Mouse (Mus musculus): ENCODE results near the gene Atp8b4. TPM values are rescaled to one million over a fixed set of nuclear protein-coding genes. Genes with fewer than 3 reads are reported as not detected.

The Atp8b4 gene
- polyA plus RNA-seq, 1 experiment from 2014 or later = 0.38 TPM

DNA sequence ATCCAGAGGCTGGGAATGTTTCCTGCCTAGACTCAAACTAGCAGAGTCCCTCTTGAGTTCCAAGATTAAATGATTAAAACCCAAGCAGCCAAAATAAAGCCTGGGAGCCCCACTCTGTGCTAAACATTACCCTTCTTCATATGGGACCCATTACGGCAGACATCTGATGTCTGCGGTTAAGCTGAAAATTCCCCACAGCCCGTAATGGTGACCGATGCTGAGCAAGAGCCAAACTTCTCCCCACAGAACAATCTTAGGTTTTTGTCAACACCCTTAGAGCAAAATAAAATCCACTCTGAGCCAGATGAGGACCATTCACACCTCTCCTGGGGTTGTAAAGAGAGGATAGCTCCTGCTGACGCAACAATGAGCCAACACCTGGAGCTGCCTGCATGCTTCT, 120.2 kb downstream of the Atp8b4 start:
- no peak overlapping the region for H3K4me3 ChIP-seq (ENCODE audit: low read depth, low read length)
- H3K9me3 ChIP-seq (ENCODE audit: control insufficient read depth, low read length) = no peaks in the 10 kb centered on the region
- no peak for ATAC-seq (replicated peaks; ENCODE audit: low FRiP score, low TSS enrichment, low read depth)
- no peaks in the 10 kb centered on the region for H3K4me1 ChIP-seq (replicated peaks; ENCODE audit: control insufficient read depth, insufficient read depth, low read length)
- H3K36me3 ChIP-seq (ENCODE audit: control insufficient read depth, insufficient read depth, low read length) = no peaks in the 10 kb centered on the region
- H3K4me2 ChIP-seq (ENCODE audit: low read length) = no peak overlapping the region
- H3K27me3 ChIP-seq (replicated peaks; ENCODE audit: control insufficient read depth, insufficient read depth, low read length) = no peaks in the 10 kb centered on the region
- no peak overlapping the region for H3K27ac ChIP-seq (ENCODE audit: low read depth)
- no peak for DNase-seq (ENCODE audit: low spot score)
- 92% methylated on average over 5 of the region's 5 CpGs for WGBS
- no peak overlapping the region for H3K9ac ChIP-seq (ENCODE audit: low read length)

DNA sequence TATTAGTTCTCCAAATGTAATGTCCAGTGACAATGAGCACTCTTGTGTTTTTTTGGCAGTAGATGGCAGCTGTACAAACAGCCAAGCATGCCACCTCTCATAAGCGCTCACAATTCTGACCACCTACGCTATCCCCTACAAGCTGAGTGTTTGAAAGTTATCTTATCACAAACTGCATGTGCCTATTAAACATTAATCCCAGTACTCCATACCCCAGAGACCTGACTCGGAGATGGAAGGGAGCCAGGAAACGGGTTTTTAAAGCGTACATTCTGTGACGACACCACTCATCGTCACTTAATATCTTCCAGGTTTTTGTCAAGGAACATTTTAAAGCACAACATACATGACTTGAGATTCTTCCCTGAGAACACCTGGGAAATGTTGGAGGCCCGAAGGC, 128.8 kb downstream of the Atp8b4 start:
- Histone ChIP-seq H3K27ac (ENCODE audit: low read depth) (no peak overlapping the region), H3K9me3 (ENCODE audit: control insufficient read depth, low read length) (no peaks in the 10 kb centered on the region), H3K9ac (ENCODE audit: low read length) (no peak overlapping the region), H3K4me2 (ENCODE audit: low read length) (no peak overlapping the region), H3K36me3 (ENCODE audit: control insufficient read depth, insufficient read depth, low read length) (no peaks in the 10 kb centered on the region), H3K27me3 (replicated peaks; ENCODE audit: control insufficient read depth, insufficient read depth, low read length) (no peaks in the 10 kb centered on the region), H3K4me3 (ENCODE audit: low read depth, low read length) (no peak overlapping the region), H3K4me1 (replicated peaks; ENCODE audit: control insufficient read depth, insufficient read depth, low read length) (no peaks in the 10 kb centered on the region)
- WGBS = 64% methylated on average over 8 of the region's 8 CpGs
- ATAC-seq (replicated peaks; ENCODE audit: low FRiP score, low TSS enrichment, low read depth) (no peak; the same call in 1 of the 2 replicates), DNase-seq (ENCODE audit: low spot score) (no peak)

DNA sequence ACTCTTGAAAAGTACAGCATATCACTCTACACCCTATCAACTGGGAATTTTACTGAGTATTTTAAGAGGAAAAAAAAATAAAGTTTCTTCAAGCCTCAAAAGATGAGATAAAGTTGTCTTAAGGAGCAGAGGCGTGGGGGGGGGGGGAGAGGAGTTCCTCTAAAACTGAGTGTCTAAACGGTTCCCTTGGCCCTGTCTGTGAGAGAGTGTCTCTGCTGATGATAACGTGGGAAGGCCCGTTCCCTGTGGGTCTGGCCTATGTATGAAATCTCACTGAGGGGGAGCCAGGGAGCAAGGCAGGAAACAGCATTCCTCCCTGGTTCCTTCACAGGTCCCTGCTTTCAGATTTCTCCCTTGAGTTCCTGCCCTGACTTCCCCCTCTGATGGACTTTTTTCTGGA, 130.7 kb downstream of the Atp8b4 start:
- DNase-seq (ENCODE audit: low spot score) (no peak), ATAC-seq (replicated peaks; ENCODE audit: low FRiP score, low TSS enrichment, low read depth) (no peak)
- WGBS = 40% methylated on average over 4 of the region's 4 CpGs
- Histone ChIP-seq H3K4me2 (ENCODE audit: low read length) (no peak overlapping the region), H3K27ac (ENCODE audit: low read depth) (no peak overlapping the region), H3K4me1 (replicated peaks; ENCODE audit: control insufficient read depth, insufficient read depth, low read length) (no peaks in the 10 kb centered on the region), H3K4me3 (ENCODE audit: low read depth, low read length) (no peak overlapping the region), H3K9me3 (ENCODE audit: control insufficient read depth, low read length) (no peaks in the 10 kb centered on the region), H3K27me3 (replicated peaks; ENCODE audit: control insufficient read depth, insufficient read depth, low read length) (no peaks in the 10 kb centered on the region), H3K36me3 (ENCODE audit: control insufficient read depth, insufficient read depth, low read length) (no peaks in the 10 kb centered on the region), H3K9ac (ENCODE audit: low read length) (no peak overlapping the region)

DNA sequence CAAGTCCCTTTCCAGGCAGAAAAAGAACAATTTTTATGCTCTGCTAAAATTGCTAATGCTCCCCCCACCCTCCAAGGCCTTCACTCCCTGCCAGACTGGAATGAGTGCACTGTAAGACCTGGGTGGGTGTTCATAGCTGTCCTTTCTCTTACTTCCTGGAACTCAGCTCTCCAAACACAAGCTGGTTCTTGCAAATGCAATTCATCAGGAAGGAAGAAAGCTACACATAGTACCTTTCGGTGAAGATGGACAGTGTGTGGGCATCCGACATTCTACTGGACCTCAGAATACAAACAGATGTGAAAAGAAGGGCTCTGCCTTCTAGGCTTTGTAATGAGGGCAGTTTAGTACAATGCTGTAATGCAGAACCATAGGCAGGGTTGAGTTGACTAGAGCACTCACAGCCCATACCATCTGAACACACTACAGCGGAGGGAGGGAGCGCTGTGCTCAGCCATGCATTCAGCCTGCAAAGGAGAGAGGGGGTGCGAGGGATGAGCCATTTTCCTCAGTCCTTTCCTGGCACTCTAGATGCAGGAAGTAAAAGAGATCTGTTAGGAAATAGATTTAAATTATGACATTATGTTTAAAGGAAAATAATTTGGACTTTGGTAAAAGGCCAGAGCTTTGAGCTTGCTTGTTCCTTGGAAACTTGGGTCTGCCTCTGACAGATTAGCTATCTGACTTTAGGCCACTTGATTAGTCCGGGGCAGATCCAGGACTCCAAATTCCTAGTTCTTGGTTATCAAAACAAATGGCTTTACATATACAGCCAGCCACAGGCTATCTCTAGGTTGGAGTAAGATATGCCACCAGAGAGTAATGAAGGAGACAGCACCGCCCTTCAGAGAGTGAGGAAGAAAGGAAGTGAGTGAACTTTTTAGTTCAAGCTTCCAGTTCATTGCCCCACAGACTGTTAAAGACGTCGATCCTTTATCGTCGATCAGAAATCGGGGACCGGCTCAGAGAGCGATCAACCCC, 136.4 kb downstream of the Atp8b4 start:
- H3K36me3 ChIP-seq (ENCODE audit: control insufficient read depth, insufficient read depth, low read length) = no peaks in the 10 kb centered on the region
- no peak overlapping the region for H3K27ac ChIP-seq (ENCODE audit: low read depth)
- no peak for ATAC-seq (replicated peaks; ENCODE audit: low FRiP score, low TSS enrichment, low read depth)
- no peaks in the 10 kb centered on the region for H3K27me3 ChIP-seq (replicated peaks; ENCODE audit: control insufficient read depth, insufficient read depth, low read length)
- no peak for DNase-seq (ENCODE audit: low spot score)
- WGBS = 82% methylated on average over 14 of the region's 14 CpGs
- no peak overlapping the region for H3K4me3 ChIP-seq (ENCODE audit: low read depth, low read length)
- no peaks in the 10 kb centered on the region for H3K9me3 ChIP-seq (ENCODE audit: control insufficient read depth, low read length)
- H3K9ac ChIP-seq (ENCODE audit: low read length) = no peak overlapping the region
- H3K4me1 ChIP-seq (replicated peaks; ENCODE audit: control insufficient read depth, insufficient read depth, low read length) = 0 out of 2 replicates have a peak, but pooled peaks cover 4% of the 10 kb centered on the region
- no peak overlapping the region for H3K4me2 ChIP-seq (ENCODE audit: low read length)

DNA sequence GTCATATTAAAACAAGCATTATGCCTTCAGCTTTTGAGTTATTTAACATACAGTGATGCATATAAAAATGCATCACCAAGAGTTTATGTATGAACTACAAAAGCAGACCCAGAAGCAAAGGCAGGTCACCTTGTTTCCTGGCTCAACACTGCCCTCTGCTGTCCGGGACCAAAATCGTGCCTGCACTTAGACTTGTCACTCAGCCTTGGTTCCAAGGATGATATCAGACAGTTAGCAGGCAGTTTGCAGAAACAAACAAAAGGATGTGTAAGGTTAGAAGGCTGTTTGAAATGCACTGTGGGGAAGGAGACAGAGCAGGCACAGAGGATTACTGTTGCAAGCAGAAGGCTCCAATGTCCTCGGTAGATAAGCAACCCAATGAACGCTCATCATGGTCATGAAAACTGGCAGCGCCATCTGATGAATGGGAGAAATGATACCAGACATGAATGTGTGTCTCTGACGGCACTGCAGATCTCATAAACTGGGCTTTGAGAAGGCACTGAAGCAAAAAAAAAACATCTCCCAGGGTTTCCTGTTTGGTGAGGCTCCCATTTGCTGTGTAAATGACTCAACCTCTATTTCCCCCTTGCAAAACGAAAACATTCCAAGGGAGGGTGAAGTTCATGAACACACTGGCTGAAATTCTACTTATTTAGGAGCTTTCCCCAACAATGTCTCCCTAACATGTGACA, 137.3 kb downstream of the Atp8b4 start:
- Histone ChIP-seq H3K4me1 (replicated peaks; ENCODE audit: control insufficient read depth, insufficient read depth, low read length) (0 out of 2 replicates have a peak, but pooled peaks cover 4% of the 10 kb centered on the region), H3K9ac (ENCODE audit: low read length) (no peak overlapping the region), H3K4me2 (ENCODE audit: low read length) (no peak overlapping the region), H3K9me3 (ENCODE audit: control insufficient read depth, low read length) (no peaks in the 10 kb centered on the region), H3K4me3 (ENCODE audit: low read depth, low read length) (no peak overlapping the region), H3K27me3 (replicated peaks; ENCODE audit: control insufficient read depth, insufficient read depth, low read length) (no peaks in the 10 kb centered on the region), H3K36me3 (ENCODE audit: control insufficient read depth, insufficient read depth, low read length) (no peaks in the 10 kb centered on the region), H3K27ac (ENCODE audit: low read depth) (no peak overlapping the region)
- DNase-seq (ENCODE audit: low spot score) (peak; percentile 90), ATAC-seq (replicated peaks; ENCODE audit: low FRiP score, low TSS enrichment, low read depth) (no peak)
- WGBS = 47% methylated on average over 7 of the region's 7 CpGs

DNA sequence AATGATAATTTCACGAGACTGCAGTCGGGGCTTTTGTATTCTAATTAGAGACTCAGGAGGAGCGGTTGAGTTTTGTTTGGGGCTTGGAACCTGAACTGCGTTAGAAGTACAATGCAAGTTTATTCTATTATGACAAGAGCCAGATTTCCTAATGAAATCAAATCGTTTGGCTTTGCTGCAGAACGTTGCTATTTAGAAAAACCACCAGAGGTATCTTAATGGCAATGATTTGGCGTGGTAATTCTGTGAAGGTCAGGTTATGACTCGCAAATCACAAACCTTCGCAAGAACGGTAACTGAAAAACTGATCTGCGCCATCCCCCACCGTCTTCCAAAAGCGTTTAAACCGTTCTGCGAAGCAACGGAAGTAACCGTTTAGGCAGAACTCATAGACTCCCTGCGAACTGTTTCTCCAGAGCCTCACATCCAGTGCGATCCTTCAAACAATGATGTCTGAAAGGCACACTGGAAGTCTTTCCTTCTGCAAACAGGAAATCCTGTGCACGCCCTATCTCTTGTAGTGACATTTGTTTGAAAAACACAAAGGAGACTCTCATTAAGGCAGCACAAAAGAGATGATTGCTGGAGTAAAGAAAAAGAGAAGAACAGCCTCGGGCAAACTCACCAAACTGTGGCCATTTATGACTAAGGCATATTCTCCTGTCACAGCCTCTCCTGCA, 139.2 kb downstream of the Atp8b4 start:
- Histone ChIP-seq H3K9ac (ENCODE audit: low read length) (no peak overlapping the region), H3K4me1 (replicated peaks; ENCODE audit: control insufficient read depth, insufficient read depth, low read length) (0 out of 2 replicates have a peak, but pooled peaks cover 4% of the 10 kb centered on the region), H3K9me3 (ENCODE audit: control insufficient read depth, low read length) (no peaks in the 10 kb centered on the region), H3K27ac (ENCODE audit: low read depth) (peak overlapping the region; percentile 52; the same call in 1 of the 2 replicates), H3K27me3 (replicated peaks; ENCODE audit: control insufficient read depth, insufficient read depth, low read length) (no peaks in the 10 kb centered on the region), H3K36me3 (ENCODE audit: control insufficient read depth, insufficient read depth, low read length) (no peaks in the 10 kb centered on the region), H3K4me3 (ENCODE audit: low read depth, low read length) (no peak overlapping the region), H3K4me2 (ENCODE audit: low read length) (peak overlapping the region; percentile 13; the same call in 1 of the 2 replicates)
- DNase-seq (ENCODE audit: low spot score) = no peak
- WGBS = 45% methylated on average over 21 of the region's 21 CpGs
- no peak for ATAC-seq (replicated peaks; ENCODE audit: low FRiP score, low TSS enrichment, low read depth)

DNA sequence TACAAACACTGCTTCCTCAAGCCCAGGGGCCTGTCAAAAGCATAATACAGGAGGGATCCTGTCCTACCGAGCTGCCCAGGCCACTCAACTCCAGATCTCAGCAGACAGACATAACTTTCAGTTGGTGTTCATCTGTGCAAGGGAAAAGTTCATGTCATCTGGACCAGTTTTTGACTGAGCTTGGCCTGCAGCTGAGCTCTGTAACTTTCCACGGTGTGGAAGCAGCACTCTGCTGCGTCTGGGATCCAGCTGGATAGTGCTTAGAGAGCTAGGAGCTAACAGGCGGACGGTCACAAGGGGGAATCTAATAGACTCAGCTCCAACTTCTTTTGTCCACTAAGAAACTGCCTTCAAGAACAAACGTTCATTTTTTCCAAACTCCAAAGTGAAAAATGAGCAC, 139.8 kb downstream of the Atp8b4 start:
- Histone ChIP-seq H3K9ac (ENCODE audit: low read length) (no peak overlapping the region), H3K36me3 (ENCODE audit: control insufficient read depth, insufficient read depth, low read length) (no peaks in the 10 kb centered on the region), H3K27me3 (replicated peaks; ENCODE audit: control insufficient read depth, insufficient read depth, low read length) (no peaks in the 10 kb centered on the region), H3K9me3 (ENCODE audit: control insufficient read depth, low read length) (no peaks in the 10 kb centered on the region), H3K4me1 (replicated peaks; ENCODE audit: control insufficient read depth, insufficient read depth, low read length) (0 out of 2 replicates have a peak, but pooled peaks cover 4% of the 10 kb centered on the region), H3K4me3 (ENCODE audit: low read depth, low read length) (no peak overlapping the region), H3K27ac (ENCODE audit: low read depth) (peak overlapping the region; percentile 52; the same call in 1 of the 2 replicates), H3K4me2 (ENCODE audit: low read length) (peak overlapping the region; percentile 13; the same call in 1 of the 2 replicates)
- WGBS = 38% methylated on average over 6 of the region's 6 CpGs
- DNase-seq (ENCODE audit: low spot score) (no peak), ATAC-seq (replicated peaks; ENCODE audit: low FRiP score, low TSS enrichment, low read depth) (no peak)

DNA sequence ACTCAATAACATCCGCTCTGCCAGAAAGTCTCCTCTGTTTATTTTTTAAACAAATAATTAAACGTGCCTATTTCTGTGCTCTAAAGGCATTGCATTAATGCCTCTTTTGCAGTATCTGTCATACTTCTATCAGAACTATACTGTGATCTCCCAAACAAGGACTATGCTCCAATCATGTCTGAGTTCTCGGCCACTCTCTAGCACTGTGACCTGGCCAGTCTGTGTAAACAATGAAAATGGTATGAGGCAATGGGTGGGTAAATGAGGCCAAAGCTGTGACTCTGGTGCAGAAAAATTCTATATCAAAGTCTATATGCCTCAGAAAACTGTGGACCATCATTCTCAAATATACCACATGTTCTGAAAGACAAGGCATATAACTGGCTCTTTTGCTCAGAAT, 140.5 kb downstream of the Atp8b4 start:
- no peak overlapping the region for H3K4me2 ChIP-seq (ENCODE audit: low read length)
- H3K4me3 ChIP-seq (ENCODE audit: low read depth, low read length) = no peak overlapping the region
- H3K9ac ChIP-seq (ENCODE audit: low read length) = no peak overlapping the region
- H3K27ac ChIP-seq (ENCODE audit: low read depth) = no peak overlapping the region
- DNase-seq (ENCODE audit: low spot score) = no peak
- 67% methylated on average over 3 of the region's 3 CpGs for WGBS
- no peaks in the 10 kb centered on the region for H3K9me3 ChIP-seq (ENCODE audit: control insufficient read depth, low read length)
- no peaks in the 10 kb centered on the region for H3K36me3 ChIP-seq (ENCODE audit: control insufficient read depth, insufficient read depth, low read length)
- 0 out of 2 replicates have a peak, but pooled peaks cover 4% of the 10 kb centered on the region for H3K4me1 ChIP-seq (replicated peaks; ENCODE audit: control insufficient read depth, insufficient read depth, low read length)
- no peak for ATAC-seq (replicated peaks; ENCODE audit: low FRiP score, low TSS enrichment, low read depth)
- H3K27me3 ChIP-seq (replicated peaks; ENCODE audit: control insufficient read depth, insufficient read depth, low read length) = no peaks in the 10 kb centered on the region
